Mouse (Mus musculus) mature B cell (primary cell): ENCODE measurements around the gene Btg3.
"Not testable (repeated sequence)": the region's sequence is repeated elsewhere in the genome, so short reads cannot be mapped to it uniquely, and the experiment has no call there.

Source experiments
- in situ Hi-C: fragments of 300-500 bp; cut with MboI; formaldehyde crosslinking; loops from 2 replicates; pipeline ENCODE4 v1.14.3; 2019

Gene Btg3

DNA sequence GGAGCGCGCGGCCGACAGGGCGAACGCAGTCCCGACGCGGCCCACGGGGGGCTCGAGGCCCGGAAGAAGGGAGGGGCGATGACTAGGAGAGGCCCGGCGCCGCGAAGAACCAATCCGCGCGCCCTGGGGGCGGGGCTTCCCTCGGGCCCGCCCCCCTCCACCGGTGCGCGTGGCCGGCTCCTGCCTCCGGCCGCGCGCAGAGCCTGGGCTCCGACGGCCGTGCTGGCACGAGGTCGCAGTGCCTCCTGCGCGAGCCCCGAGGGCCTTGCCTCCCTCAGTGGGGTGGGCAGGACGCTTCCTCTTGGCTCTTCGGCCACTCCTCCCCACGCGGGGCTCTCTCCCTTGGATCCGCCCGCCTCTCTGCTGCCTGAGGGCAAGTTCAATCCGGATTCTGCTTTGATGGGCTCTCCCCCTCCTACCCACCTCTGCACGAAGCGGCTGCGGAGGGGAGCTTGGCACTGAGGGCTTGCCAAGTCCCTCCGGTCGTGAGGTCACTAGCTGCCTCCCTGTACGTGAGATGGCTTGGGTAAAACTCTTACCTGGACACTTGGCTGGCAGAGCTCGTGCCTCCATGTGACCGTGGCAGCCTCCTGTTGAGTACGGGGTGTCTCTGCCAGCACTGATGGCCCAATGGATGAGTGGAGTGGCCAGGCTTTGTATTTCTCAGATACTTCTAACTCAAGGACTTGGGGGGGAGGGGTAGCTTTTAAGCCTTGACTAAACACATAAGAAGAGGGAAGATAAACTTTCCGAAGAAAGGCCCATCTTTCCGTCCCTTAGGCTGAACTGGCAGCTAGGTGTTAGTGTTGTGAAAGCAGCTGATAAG is at the start of gene Btg3:
Gene Btg3, minus strand, starts transcription at position 448 of the 826 bp plus-strand sequence.
- in situ Hi-C loops = no loop called here

DNA sequence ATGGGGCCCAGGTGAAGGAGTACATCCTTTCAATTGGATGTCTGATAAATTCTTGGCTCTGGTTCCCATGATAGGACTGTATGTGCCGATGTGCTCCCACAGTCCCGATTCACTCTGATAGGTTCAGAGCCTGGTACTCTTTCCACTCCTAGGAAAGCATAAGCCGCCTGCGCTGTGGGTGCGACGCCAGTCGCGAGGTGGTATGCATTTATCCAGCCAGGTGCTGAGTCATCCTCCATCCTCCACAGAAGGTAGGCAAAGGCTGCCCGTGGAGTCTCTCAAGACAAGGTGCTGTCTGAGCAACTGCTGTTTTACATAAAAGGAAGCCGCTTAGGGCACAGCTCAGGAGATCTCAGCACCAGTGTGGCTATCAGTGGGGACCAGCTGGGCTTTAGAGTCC is 40.7 kb upstream of the Btg3 start:
- in situ Hi-C loops = no loop called here

DNA sequence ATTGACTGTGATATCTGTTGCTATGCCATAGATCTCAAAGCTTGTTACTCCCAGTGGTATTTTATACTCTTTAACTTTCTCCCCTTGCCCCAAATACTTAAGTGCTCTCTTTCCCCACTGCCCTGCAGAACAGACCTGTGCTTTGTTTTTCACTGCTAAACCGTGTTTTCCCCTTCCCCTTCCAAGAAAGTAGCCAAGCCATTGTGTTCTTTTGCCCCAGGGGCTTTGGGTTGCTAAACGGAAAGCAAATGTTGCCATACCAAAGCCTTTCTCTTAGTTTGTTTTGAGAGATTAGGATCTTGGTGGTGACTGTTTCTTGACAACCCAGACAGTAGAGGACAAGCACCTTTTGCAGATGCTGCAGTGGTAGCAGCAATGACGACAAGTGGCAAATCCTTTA is 39.5 kb upstream of the Btg3 start:
- in situ Hi-C loops = no loop called here

DNA sequence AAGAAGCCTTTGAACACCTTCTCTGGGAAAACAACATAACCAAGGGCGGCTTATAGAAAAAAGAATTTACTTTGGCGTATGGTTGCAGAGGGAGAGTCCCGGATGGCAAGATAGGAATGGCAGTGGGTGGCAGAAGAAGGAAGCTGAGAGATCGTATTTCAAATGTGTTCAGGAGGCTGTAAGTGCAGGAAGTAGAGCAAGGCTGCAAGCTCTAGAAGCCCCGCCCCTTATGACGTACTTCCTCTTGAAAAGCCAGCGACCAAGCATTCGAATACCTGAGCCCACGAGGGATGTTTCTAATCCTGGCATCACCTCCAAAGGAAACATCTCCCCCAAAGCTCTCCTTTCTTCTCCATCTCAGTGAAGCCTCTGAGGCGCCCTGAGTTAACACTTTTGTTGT is 33.0 kb upstream of the Btg3 start:
- in situ Hi-C loops = no loop called here

DNA sequence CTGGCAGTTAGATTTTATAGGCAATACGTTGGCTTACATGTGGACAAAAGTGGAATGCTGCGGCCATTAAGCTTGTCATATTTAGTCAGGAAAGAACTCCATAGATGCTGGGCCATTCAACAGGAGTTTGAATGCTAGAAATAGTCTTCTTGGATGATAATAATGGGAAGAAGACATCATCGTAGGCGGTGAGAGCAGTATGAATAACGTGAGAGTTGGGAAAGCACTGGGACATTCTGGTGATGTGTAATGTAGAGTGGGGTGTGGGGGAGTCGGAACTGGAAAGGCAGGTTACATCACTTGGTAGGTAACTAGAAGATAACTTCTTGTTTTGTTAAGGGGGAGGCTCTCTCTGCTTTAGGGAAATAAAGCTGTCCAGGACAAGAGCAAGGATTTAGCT is 30.9 kb upstream of the Btg3 start:
- in situ Hi-C loops = no loop called here

DNA sequence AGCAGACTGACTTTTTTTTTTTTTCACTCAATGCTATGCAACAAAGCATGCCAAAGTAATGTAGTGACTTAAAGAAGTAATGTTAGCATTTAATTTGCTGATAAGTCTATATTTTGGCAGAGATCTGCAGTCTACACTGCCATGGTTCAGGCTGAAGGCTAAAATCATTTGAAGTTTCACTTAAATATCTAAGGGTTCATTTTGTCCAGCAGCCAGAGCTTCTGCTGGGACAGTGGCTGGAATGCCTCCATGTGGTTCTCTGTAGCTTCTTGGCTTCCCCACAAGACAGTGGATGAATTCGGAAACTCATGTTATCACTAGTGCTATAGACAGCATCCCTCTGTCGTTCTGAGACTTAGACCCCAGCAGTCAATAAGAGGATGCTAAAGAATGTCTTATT is 29.7 kb upstream of the Btg3 start:
- in situ Hi-C loops = no loop called here

DNA sequence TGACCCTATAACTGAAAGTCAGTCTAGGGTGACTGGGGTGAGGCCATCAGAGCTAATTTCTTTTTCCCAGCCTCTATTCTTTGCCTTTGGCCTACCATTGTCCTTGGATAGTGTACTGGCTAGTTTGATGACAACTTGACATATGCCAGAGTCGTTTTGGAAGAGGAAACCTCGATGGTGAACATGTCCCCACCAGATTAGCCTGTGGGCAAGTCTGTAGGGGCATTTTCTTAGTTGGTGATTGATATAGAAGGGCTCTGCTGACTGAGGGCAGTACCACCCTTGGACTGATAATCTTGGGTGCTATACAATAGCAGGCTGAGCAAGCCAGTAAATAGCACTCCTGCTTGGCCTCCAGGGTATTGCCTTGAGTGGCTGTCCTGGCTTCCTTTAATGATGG is 25.3 kb upstream of the Btg3 start:
- in situ Hi-C loops = no loop called here

DNA sequence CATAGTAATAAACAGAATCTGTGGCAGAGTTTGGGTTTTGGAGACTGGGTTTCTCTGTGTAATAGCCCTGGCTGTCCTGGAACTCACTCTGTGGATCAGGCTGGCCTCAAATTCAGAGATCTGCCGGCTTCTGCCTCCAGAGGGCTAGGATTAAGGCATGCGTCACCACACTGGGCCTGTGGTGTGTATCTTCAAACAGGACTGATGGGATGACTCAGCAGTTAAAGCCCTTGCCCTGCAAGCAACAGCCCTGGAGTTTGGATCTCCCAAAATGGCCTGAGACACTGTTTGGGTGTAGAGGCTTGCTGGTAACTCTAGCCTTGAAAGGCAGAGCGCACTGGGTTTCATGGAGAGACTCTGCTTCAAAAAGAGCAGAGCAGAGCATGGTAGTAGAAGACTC is 22.4 kb upstream of the Btg3 start:
- in situ Hi-C loops = no loop called here

DNA sequence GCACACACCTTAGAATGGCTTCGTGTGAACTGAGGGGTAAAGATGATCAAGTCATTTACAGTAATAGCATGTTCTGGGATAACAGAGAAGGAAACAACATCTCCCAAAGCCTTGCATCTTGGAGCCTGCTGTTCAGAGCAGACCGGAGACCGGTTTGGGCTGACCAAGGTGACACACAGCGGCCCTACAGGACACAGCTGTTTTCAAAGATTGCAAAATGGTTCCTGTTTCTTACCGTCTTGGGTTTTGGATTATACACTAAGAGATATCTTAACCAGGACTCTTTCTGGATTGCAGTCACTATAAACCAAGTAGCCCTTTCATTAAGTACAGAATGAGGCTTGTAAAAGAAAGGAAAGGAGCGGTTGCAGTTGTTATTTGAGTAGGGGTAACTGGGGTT is 21.7 kb upstream of the Btg3 start:
- in situ Hi-C loops = no loop called here

DNA sequence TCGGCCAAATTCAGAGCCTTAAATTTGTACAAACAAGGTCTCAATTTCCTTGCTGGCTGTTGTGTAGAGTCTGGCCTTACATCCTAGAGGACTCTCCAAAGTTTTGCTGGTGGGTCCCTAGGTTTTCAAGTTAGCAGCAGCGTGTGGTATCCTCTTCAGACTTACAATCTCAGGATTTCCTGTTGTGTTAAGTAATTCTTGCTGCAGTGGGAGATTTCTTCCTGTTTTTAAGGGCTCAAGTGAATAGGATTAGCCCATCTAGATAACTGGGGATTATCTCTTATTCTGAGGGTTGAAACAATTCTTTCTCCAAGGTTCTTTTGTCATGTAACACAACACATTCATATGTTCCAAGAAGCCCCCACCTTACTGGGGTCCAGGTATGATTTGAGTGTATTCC is 14.4 kb upstream of the Btg3 start:
- in situ Hi-C loops = no loop called here

DNA sequence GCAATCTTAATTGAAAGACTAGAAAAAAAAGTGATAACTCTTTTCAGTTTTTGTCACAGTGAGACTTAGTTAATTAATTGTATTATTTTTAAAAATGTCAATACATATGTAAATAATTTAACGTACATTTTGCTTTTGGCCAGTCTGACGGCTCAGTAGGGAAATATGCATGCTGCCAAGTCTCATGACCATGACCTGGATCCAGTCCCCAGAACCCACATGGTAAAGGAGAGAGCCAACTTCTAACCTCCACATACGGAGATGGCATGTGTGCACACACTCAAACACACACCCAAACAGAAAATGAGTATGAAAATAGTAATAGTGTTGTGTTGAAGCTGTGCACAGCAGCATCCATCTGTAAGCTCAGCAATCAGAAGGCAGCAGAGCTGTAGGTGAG is 13.0 kb upstream of the Btg3 start:
- in situ Hi-C loops = no loop called here

DNA sequence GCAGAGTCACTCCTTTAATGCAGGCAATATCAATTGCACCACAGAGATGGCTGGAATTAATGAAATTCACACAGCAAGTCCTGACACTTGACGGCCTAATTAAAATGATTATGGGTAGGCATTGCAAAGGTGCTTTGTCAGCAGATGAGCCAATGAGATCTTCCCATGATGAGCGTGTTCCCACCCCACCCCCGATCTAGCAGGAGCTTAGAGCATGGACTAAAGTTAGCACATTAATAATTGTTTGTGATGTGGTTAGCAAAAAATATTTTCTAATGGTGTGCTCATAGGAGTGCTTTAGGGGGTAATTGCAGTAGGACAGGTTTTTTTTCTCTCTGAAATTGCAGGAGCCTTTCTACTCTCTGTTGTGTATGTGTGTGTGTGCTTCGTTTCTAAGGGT is 12.1 kb upstream of the Btg3 start:
- in situ Hi-C loops = no loop called here

DNA sequence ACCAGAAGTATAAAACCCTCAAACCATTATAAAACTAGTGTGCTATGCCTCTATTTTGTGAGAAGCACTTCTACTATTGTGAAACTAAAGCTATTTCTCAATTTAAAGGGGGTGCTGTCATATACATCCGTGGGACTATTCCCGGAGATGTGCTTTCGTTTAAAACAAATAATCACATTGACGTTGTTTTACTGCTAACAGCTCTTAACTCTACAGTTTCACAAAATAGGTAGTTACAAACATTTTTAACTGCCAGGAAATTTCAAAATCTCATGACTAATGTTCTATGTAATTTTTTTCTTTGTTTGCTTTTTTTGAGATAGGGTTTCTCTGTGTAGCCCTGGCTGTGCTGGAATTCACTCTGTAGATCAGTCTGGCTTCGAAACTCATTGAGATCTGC is 1.5 kb upstream of the Btg3 start:
- in situ Hi-C loops = no loop called here

DNA sequence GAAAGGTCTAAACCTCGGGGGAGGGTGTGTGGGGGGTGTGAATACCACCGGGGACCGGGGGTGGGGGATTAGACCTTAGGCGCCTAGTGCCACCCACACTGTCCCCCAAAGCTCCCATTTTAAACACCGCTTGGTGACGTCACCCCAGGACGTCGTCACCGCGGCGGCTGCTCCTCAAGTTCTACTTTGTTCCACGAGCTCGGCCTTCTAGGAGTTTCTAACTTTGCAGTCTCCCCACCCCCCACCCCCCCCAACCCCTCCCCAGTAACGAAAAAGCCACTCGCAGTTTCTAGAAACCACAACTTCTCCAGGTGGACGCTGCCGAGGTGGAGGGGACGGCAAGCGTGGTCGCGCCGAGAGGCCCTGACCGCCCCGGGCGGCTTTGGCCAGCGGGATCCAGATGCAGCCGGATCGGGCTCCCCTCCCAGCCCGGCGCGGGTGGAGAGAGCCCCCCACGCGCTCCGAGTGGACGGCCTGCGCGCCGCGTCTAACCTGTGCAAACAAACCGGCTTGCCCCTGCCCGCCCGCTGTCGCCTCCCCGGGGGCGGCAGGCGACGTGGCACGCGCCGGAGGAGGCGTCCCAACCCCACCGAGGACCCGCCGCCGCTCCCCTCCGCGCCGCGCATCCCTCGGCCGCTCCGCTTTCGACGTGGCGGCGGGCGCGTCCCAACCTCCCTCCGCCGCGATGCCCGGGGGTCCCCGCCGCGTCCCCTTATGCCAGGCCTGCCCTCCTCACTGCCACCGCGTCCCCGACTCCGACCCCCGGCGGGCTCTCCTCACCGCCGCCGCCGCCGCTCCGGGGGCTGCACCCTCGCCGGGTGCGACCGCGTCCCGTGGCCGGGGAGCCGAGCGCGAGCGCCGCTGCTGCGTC is 936 bp downstream of the Btg3 start:
- in situ Hi-C loops = no loop called here

DNA sequence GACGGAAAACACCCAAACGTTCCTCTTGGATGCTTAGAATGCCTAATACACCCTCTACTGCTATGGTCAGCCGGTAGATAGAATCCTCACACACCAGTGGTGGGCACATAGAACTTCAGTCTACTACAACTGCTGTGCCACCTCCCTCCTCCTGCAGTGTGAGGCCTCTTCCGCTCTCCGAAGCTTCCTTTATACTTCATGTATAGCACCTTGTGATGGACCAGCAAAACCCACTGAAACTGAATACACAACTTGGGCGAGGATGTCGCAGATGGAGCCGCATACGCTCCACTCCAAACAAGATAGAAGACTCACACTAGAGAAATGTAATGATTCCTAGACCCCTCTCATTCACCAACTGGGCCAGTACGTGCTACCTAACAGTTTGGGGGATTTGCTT is 1.8 kb downstream of the Btg3 start:
- in situ Hi-C loops = no loop called here

DNA sequence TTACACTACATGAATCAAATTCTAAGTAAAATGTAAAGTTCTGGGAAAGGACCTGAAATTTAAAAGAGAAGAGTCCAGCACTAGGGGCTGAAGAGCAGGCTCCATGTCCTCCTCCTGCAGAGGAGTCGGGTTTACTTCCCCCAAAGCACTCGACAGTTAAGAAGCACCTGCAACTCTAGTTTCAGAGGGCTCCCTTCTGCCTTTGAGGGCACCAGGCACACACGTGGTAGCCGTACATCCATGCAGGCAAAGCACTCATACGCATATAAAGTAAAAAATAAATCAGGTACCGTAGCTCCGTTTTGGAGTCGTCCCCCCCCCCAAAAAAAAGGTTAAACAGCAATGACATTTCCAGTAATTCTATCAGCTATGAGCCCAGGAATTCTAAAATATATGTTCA is 3.2 kb downstream of the Btg3 start:
- in situ Hi-C loops = no loop called here

DNA sequence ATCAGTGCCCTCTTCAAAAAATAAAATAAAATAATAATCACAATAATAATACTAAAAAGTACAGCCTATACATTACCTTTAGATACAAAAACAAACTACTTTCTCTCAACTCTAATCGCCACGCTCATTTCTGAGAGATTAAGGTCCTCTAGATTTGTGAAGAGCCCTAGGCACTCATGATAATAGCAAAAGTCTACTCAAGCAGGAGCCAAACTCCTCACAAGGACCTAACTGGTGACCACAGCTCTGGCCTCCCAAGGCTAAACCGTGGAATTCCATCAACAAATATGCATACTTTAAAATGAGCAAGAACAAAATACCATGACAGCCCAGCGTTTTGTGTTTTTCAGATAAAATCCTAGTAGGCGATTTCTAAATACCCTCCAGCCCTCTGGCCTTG is 4.2 kb downstream of the Btg3 start:
- in situ Hi-C loops = no loop called here

DNA sequence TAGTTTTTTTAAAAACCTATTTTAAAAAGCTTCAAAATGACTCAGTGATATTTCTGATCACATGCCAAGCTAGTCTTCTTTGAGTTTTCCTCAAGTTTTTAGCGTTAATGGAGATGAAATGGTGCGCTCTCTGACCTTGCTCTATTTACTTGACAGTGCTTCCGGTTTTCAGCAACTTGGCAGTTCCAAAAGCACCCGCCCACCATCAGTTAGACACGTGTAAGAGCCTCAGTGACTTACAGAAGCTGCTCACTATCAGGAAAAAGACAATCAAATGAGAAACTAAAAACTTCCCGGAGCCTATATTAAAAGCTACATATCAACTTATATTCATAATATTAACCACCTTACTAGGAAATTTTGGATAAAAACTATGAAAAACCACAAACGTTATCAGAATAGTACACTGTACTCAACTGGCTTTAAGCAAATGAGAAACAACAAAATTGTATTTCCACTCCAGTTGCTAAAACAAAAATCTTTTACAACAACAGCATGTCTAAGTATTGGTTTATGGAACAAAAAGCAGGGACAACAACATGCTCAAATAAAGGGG is 5.4 kb downstream of the Btg3 start:
- in situ Hi-C loops = no loop called here

DNA sequence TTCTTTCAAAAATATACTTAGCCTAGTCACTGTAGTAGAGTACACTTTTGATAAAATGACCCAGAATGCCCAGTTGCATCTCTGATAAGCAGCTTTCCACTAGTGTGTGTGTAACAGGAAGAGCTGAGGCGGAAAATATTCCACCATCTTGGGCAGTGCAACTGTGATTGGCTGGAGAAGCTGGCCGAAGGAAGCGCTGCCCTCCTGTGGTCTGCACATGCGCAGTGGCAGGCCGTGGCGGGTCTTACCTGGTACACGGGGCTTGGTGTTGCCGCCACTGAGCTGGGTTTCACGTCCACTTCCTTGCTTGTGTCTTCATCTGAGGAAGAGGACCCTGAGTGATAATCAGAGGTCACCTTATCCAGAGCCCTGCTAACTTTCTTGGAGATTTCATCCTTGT is 12.4 kb downstream of the Btg3 start:
- in situ Hi-C loops = not testable (repeated sequence)

DNA sequence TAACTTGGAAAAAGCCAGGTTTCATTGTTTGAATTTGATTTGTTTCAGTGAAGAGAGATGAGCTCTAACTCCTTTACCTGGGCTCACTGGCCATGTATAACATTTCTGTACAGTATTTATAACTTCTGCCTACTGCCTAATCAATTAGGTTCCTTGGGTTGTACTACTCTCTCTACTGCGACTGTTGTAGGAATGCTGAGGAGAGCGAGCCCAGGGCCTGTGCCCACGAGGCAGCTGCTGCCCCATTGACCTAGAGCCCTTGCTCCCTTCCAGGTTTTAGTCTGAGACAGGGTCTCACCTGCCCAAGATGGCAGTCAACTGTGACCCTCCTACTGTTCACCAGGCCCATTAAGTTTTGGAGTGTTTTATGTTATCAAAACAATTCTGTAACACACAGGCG is 15.5 kb downstream of the Btg3 start:
- in situ Hi-C loops = no loop called here

DNA sequence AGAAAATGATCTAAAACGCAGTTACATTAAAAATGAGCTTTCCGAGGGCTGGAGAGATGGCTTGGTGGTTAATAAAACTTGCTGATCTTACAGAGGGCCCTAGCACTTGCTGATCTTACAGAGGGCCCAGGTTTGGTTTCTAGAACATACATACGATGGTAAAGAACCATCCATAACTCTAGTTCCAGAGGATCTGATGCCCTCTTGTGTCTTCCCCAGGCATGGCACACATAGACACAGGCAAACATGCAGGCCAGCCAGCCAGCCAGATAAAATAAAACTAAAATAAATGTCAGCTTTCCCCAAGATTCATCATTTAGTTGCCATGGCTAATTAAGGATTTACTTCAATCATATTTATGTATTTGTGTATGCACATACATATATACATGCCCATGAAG is 19.2 kb downstream of the Btg3 start:
- in situ Hi-C loops = no loop called here

DNA sequence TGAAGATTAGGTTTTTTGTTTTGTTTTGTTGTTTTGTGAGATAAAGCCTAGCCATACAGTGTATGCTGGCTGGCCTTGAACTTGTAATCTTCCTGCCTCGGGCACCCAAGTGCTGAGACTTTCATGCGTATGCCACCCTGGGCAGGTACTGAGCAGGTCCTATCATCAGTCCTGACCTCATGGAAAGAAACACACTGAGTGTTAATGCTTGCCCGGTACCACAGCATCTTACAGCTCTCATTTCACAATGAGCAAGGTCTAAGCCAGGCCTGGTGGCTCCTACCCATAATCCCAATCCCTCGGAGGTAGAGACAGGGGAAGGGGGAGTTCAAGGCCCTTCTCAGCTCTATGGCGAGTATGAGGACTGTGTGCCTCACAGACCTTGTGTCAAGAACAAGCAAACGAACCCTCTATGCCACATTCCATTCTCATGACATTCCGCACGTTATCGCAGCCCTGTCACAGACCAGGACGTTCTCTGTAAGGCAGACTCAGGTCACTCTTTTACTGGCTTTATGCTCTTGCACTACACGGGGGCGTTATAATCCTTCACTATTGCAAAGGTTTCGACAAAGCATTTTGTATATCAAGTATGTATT is 29.6 kb downstream of the Btg3 start:
- in situ Hi-C loops = no loop called here
